Mouse (Mus musculus) kidney, postnatal 36 days (tissue): ENCODE measurements around the gene Gimap7.
A peak's percentile ranks its signal among the peaks of the same experiment; 100 is the strongest.
"Not testable (repeated sequence)": the region's sequence is repeated elsewhere in the genome, so short reads cannot be mapped to it uniquely, and the experiment has no call there.

Source experiments
- DNase-seq, 2 experiments: peaks; one replicate each; pipeline ENCODE4 v3.0.0; 2021 to 2022; ENCODE audit warnings: mixed read lengths in 2 of 2

Gimap7 gene

DNA sequence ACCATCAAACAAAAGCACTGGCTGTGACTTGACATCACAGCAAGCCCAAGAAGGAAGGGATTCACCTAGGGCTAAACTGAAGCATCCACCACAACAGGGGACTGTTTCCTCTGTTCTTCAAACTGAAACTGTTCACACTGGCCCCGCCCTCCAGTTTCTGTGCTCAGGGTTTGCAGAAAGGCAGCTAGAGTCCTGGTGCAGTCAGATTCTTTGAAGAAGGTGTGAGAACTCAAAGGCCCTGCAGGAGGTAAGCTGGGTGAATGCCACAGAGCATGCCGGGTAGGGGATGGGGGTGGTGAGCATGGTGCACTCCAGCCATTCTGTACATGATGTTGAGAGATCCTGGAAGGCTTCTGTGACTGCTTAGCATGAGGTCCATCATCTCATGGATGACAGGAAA lies at the start of gene Gimap7, which contains the start of gene Gm28053:
Gene Gimap7, plus strand, starts transcription at position 167 of the 400 bp plus-strand sequence.
Gene Gm28053, plus strand, starts transcription at position 153 of the 400 bp plus-strand sequence.
- no peak for DNase-seq

DNA sequence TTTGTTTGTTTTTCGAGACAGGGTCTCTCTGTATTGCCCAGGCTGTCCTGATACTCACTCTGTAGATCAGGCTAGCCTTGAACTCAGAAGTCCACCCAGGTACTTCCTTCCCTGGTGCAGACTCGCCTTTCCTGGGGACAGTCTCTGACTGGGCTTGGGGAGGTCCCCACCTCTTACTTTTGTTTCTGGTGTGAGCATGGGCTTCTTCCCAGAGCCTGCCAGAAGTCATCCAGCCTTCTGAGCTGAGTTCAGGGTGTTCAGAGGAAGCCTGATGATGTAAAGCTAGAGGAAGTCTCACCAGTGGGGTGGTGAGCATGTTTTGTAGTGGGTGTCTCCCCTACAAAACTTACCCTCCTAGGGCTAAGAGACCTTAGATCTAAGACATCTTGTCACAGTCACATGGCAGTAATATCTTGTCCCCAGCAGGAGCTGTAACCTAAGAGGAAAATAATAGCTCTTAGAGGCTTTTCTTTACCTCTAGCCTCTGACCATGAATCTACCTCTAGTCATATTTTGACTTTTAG lies 48.9 kb upstream of the Gimap7 start:
- DNase-seq, result no peak

DNA sequence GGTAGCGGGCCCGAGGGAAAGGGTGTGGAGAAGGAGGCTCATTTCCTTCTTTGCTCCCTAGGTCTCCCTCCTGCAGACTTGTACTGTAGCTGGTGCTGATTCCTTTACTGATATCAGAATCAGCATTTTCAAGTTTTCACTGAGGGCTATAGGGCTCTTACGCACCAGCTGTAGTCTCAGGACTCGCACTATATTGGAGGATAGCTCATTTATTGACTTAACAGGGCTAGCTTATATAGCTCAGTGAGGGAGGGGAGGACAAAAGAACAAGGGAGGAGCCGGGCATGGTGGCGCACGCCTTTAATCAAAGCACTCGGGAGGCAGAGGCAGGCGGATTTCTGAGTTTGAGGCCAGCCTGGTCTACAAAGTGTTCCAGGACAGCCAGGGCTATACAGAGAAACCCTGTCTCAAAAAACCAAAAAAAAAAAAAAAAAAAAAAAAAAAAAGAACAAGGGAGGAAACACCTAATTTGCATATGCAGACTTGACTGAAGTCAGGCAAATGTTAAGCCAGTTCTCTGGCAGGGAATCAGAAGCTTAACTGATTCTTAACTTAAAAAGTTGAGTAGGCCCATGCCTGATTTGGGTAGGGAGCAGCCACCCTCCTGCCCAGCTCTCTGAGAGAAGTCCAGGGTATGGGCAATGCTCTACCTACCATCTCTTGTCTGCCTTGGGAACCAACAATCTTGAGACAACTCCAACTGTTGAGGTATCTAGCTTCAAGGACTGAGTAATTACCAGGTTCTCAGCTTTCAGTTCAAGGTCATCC lies 43.9 kb upstream of the Gimap7 start:
- DNase-seq, result peak in 1 of 2 experiments; percentile 25

DNA sequence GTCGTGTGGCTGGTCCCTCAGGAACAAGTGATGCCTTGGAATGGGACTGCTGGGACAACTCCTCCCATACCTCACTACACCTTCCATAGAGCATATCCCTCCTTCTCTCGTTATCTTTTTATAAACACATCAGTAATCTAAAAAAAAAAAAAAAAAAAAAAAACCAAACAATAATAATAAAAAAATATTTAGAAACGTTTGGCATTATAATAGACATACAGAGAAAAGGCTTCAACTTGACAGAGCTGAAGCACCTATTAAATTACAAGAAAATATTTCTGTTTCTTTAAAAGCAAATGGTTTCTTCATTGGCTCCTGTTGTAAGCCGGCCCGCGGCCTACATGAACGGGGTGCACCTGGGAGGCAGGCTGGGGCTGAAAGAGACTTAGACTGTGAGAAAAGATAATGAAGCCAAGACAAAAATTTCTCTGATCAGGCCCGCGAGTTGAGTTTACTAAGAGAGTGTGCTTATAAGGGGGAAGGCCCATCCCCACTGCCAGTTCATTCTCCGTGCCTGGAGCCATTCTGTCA lies 43.0 kb upstream of the Gimap7 start:
- DNase-seq, result no peak

DNA sequence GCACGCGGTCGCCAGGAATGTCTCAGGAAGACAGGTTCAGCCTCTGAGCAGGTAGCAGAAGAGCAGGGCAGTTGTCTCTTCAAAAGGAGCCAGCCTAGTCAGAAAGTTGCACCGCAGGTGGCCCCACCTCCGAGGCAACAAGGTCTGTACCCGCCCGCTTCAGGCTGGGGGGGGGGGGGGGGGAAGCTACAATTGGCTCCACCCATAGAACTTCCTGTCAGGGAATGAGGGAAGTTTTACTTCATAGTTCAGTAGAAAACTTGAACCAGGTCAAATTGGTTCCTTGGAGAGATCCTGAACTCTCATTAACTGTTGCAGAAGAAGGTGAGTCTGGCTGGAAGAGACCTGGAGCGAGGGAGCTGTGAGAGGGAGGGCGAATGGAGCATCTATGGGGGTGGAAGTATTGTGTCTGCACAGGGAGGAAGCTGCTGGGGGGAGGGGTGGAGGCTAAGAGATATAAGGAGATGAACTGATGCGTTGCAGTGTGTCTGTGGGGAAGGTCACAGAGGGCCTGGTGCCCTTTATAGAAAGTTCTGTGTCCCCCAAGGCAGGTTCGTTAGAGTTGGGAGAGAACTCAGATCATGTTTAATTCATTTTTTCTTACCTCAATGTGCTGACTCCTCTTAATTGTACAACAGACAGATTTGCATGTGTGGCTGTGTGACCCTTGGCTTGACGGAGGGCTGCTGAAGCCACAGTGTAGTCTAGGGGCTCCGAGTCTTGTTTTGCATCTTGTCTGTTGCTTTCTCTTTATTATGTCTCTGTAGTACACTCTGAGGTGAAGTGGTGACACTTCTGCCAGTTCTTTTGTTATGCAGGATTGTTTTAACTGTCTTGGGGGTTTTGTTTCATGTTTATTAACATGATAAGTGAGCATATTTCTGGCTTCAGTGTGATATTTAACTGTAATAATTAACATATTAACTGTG lies 42.2 kb upstream of the Gimap7 start, which contains the start of gene Gimap9:
Gene Gimap9, plus strand, starts transcription at position 199 of the 929 bp plus-strand sequence.
- DNase-seq, result peak; percentile 79 to 82

DNA sequence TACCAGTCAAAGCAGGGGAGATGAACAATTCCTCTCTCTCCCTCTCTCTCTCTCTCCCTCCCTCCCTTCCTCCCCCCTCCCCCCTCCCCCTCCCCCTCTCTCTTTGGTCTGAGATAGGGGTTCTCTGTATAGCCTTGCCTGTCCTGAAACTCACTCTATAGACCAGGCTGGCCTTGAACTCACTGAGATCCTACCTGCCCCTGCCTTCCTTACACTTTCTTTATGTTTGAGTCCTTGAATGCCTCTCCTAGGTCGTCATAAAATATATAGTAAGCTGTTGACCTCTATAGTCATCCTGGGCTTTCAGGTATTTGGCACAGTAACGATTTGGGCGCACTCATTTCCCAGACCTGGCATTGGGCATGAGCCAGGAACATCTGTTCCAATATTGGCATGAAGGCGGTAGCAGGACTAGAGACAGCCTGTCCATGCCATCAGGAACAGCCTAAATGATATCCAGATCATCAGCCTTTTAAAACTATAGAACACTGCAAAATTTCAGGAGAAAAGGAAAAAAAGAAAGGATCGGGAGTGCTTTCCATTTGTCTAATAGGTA lies 41.5 kb upstream of the Gimap7 start:
- DNase-seq, result no peak

DNA sequence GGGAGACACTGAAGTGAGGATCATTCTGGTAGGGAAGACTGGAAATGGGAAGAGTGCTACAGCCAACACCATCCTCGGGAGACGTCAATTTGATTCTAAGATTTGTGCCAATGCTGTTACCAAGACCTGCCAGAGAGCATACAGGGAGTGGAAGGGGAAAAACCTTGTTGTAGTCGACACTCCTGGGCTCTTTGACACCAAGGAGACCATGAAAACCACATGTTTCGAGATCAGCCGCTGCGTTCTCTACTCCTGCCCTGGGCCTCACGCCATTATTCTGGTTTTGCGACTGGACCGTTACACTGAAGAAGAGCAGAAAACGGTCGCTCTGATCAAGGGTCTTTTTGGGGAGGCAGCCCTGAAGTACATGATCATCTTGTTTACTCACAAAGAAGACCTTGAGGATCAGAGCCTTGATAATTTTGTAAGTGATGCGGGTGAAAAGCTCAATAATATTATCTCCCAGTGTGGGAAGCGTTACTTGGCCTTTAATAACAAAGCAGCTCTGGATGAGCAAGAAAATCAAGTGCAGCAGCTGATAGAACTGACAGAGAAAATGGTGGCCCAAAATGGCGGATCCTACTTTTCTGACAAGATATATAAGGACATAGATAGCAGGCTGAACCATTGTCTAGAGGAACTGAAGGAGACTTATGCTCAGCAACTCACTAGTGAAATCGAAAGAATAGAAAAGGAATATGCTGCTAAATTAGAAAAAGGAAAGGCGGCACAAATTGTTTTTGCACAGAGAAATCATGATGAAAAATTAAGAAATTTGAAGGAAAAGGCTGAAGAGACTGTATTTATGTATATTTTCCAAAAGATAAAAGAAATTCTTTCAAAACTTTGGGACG lies 40.7 kb upstream of the Gimap7 start:
- DNase-seq, result no peak

DNA sequence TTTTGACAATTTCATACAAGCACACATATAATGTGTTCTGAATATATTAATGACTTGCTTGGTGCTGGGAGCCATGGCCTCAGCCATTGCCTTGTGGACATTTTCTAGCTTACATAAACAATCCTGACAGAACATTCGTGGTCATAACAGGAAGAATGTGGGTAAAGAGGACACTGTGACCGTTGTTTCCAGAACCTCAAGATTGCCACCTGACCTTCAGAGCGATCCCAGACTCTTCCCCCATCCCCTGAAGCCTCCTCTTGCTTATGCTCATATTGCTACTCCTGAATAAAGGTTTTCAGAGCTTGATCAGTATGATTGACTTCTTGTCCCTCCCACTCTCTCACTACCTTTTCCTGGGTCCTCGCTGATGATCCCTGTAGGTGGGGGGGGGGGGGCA lies 40.0 kb upstream of the Gimap7 start:
- no peak for DNase-seq

DNA sequence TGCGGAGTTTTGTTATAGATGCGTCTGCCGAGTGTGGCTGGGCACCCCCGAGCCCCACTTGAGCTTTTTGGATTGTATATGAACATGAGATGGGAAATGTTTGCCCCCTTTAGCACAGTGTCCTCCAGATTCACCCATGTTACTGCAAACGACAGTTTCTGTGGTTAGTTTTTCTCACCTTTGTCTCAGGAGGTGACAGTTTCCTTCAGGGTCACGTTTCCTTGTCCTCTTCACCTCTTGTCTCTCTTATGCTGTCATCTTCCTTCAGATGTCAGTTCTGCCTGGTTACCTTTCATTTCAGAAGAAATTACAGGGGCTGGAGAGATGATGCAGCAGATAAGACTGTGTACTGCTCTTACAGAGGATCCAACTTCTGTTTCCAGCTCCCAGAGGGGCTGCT lies 38.7 kb upstream of the Gimap7 start:
- no peak for DNase-seq

DNA sequence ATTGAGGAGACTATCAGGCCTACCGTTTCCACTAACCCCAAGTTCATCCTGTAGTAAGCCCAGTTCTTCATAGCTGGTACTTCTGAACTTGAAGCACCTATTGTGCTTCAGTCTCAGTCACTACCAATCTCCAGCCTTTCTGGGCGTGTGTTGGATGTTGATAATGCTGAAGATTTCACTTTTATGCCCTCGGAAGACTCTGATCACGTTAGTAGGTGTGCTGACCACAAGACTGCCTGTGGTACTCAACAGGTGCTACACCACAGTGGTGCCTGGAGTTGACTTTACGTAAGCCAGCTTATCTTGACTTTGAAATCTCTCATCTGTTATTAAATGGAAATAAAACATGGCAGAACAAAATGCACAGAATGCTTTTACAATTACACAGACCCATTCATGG lies 38.0 kb upstream of the Gimap7 start:
- DNase-seq, result no peak

DNA sequence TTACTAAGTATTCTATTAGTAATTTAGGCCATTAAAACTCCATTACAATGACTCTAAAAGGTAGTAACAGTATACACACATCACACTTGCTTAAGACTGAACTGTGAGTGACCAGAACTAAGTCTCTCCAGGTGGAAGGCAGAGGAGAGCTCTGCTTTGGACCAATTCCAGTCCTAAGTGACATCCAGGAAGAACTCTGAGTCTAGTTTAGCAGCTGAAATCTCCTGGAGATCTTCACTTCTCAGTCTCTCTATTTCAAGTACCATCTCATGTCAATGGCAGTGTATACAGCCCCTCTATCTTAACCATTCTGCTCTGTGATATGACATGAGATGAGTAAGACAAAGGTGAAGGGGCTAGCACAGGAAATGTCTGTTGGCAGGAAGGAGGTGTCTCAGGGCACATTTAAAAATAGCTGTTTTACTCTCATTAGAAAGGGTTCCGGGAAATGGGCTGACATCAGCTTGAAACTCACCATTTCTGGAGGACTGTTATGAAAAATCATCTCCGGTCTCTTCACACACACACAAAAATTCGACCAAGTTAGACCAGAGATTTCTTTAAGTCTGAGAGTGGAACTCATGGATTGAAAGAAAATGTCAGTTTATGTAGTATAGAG lies 36.8 kb upstream of the Gimap7 start:
- DNase-seq, result peak in 1 of 2 experiments; percentile 71

DNA sequence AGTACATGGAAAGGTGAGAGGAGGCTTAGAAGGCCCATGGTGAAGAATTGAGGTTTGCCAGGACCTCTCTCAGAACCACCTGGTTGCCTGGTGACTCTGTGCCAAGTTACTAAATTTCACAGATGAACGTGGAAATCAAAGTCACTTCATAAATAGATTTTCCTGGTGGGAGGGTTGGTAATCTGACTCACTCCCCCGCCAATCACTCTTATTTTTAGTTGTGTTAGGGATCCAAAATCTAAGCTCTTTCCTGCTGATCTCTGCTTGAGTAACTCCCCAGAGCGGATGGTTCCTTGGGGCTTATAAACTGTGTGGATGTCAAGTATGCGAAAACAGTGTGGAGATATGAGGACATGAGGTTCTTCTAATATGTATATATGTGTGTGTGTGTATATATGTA lies 36.1 kb upstream of the Gimap7 start:
- DNase-seq, result no peak

DNA sequence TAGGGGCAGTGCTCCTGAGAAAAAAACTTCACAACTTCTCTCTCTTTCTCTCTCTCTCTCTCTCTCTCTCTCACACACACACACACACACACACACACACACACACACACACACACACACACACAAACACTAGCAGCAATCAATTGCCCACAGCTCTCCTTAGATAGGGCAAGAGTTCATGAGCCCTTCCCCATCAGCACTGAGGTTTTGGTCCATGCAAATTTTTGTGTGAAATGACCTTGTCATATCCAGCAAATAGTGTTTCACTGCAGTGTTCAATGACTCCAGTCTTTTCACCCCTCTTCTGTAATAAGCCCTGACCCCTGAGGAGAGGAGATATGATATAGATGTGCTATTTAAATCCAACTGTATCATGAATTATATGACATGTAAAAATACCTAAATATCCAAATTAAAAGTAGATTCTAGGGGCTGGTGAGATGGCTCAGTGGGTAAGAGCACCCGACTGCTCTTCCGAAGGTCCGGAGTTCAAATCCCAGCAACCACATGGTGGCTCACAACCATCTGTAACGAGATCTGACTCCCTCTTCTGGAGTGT lies 35.1 kb upstream of the Gimap7 start:
- DNase-seq, result not testable (repeated sequence)

DNA sequence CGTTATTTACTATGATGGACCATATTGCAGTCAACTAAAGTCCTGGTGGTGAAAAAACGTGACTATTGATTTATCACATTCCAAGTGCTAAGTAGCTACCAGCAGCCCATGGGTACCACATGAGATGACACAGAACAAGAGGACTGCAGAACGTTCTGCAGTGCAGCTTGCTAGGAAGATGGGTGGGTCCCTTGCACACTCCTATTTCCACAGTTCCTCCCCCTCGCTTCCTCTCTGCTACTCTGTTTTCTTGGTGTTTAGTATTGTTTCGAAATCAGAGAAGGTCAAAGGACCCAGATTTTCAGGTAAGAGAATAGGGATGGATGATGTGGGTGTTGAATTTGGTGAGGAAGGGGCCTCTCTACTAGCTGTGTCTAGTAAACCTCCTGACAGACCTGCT lies 34.1 kb upstream of the Gimap7 start, which contains the start of gene Gimap4:
Gene Gimap4, plus strand, starts transcription at position 231 of the 400 bp plus-strand sequence.
- DNase-seq, result peak; percentile 46 to 58

DNA sequence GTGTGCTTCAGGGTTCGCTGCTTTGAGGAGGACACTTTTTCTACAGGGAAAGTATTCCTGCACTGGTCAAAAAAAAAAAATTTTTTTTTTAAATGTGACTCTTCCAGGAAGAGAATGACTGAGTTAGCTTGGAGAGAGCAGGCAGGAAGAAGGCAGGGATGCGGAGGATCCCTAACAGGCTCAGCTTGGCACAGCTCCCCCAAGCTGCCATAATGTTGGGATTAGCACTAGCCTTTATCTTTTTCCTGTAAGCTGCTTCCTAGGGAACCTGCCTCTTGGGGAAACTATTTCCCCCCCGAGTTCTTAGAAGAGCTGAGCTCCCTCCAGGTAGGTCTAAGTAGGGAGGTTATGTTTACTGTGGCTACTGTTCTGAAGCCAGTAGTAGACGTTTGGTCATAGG lies 33.6 kb upstream of the Gimap7 start:
- DNase-seq, result peak in 1 of 2 experiments; percentile 62

DNA sequence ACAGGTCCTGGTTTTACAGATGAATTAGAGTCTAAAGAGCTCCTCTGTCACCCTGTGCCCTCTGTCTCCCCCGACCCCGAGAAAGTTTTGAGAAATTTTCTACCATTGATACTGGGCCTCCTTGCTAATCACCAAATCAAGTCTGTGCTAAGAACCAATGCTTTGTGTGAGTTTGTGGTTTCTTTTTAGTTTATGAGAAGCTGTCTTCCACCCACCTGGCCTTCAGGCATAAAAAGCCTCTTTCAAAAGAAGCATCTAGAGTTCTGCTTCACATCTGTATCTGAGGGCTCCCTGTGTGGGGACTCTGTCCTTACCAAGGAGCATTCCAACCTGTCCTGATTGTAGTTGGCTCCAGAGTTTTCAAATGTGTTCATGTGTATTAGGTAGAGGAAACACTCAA lies 33.2 kb upstream of the Gimap7 start:
- no peak for DNase-seq

DNA sequence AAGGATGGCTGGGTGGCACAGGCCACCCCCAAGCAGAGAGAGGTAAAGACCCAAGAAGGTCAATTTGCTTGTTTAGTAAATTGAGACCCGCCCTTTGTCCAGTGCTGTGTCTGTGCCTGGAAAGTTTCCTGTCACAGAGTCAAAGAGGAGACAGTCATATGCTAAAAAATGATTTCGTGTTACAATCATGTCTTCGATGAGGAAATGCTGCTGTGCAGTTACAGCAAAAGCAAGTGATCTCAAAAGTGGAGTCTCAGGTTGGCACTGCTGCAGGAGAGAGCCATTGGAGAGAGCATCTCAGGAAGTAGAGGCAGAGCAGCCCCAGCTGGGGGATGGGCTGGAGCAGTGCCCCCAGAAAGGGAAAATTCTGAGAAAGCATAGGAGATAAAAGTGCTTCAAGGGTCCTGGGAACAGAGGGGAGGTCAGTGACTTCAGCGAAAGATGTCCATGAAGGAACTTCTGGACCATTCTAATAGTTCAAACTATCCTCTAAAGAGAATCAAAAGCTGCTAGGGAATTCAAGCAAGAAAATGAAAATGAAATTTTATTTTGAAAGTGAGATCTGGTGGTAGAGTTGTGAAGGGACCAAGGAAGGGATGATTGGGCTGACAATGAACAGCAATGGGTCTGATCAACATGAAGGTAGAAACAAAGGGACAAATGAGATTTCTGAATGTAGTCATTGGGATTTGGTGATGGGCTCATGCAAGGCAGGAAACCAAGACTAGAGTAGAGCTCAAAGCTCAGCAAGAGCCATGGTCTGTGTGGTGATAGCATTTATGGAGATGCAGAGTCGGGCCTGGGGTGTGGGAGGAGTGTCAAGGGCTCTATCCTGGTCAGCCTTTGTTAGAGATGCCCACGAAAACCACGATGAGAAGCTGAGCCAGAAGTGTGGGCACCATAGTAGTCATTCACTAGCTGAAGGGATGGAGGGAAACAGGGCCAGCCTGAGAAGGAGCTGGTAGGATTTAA lies 32.4 kb upstream of the Gimap7 start:
- no peak for DNase-seq

DNA sequence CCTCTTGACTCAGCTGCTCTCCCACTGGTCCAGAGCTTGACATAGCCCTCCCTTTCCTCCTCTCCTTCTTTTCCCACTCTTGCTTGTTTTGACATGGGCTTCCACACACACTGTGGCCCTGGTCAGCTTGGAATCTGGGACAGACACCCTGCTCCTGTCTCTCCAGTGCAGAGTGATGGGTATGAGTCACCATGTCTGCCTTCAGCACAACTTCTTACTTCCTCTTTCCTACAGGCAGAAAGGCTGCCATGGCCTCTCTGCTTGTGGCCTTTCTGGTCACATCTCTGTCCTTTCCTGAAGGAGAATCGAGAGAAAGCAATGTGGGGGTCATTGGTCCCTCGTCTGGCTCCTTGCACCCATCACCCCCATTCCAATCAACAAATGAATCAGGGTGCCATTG lies 31.3 kb upstream of the Gimap7 start:
- no peak for DNase-seq

DNA sequence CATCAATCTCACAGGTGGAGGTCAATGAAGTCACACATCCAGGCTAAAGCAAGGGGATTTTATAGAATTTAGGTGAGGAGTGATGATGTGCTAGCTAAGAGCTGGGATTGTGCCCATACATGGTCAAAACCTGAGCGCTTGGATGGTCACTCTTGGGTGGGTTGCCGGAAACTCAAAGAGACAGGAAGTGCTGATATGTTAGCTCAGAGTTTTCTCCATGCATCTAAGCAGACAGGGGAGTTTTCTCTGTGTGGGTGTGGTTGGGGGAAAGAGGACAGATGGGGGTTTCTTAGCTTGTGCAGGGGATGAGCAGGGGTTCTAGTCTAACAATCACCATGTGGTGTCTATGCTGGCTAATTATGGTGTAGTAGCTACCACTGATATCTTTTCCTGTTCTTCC lies 29.1 kb upstream of the Gimap7 start:
- no peak for DNase-seq

DNA sequence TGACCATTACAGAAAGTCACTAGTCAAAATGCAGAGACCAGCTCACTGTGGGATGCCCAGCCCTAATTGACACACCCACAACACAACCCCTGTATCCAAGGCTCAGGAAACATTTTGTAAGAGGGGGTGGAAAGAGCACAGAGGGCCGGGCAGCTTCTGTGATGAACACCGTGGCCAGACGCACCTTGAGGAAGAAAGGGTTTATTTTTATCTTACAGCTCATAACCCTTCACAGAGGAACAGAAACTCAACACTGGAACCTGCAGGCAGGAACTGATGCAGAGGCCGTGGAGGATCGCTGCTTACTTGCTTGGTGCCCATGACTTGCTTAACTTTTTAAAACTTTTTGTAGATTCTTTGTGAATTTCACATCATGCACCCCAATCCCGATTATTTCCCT lies 25.5 kb upstream of the Gimap7 start:
- no peak for DNase-seq
